8 mouse cellular contexts compared by ENCODE assay signal in the genomic region with DNA sequence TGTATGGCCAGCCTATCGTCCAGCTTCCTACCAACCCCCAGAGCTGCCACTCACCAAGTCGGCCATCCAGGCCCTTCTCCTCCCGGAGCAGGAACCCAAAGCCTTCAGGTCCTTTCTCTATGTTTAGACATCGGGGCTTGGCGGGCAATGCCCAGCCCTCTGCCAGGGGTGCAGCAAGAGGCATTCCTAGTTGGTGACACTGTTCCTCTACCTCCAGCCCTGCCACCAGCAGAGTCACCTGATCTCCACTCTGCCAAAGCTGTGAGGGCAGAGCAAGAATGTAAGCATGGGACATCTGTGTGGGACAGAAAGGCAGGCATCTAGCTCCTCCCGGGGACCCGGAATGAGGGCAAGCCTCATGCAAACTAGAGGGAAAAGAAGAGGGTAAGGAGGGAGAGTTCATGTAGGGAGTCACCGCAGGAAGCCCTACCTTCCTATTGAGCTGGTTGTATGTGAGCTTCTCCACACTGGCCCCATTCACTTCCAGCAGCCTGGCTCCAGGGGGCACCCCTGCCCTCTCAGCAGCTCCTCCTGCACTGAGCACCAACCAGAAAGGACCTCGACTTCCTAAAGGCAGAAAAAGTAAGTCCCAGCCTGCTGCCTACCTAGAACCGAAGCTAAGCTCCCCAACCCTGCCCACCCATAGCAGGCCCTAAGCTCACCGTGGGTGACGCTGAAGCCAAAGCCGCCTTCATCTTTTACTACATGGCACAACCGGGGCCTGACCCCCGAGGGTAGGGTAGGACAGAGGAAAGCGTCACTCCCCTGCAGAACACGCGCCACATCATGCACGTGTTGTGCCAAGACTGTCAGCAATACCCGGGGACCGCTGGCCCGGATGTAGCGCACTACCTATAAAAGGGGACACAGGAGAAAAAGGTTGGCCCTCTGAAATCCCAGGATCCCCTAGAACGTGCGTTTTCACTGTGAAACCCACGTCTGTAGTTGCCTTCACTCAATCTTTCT. TPM values are rescaled to one million over a fixed set of nuclear protein-coding genes. Genes with fewer than 3 reads are reported as not detected.
DNase-seq lines count a peak whose midpoint lies in the region; ATAC-seq and TF ChIP-seq lines count a peak whose summit lies in the region.

No protein-coding gene starts in this region.

- no peak for TF ChIP-seq EP300 in liver, embryonic 14.5 days (IDR thresholded peaks at IDR 0.05; ENCODE audit: low read depth)

- H3K4me3 ChIP-seq in embryonic facial prominence, embryonic 15.5 days (replicated peaks), result no peak overlapping the region
- no peak overlapping the region; the same call in 1 of the 2 replicates for H3K4me3 ChIP-seq in heart, embryonic 13.5 days
- H3K4me3 ChIP-seq in kidney, embryonic 16.5 days (ENCODE audit: low read length), result no peak overlapping the region
- no peak overlapping the region for H3K4me3 ChIP-seq in liver, embryonic 14.5 days (ENCODE audit: insufficient read depth in 1 of 2, low read depth in 2 of 2, low read length in 2 of 2)
- no peak overlapping the region for H3K4me3 ChIP-seq in stomach, embryonic 16.5 days (replicated peaks; ENCODE audit: low read length)

- 43% methylated on average over 26 of the region's 26 CpGs for WGBS in embryonic facial prominence, embryonic 15.5 days
- 33% methylated on average over 26 of the region's 26 CpGs for WGBS in heart, embryonic 13.5 days
- WGBS in kidney, embryonic 16.5 days, result 52% methylated on average over 26 of the region's 26 CpGs
- 41% methylated on average over 26 of the region's 26 CpGs for WGBS in liver, embryonic 14.5 days (ENCODE audit: insufficient replicate concordance)
- 38% methylated on average over 26 of the region's 26 CpGs for WGBS in stomach, embryonic 16.5 days

- 0 out of 2 replicates have a peak, but pooled peaks have one; percentile 51 for ATAC-seq in embryonic facial prominence, embryonic 15.5 days (ENCODE audit: insufficient number of reproducible peaks, low FRiP score, low TSS enrichment, low read depth)
- peak; percentile 84; the same call in 1 of the 2 replicates for ATAC-seq in heart, embryonic 13.5 days (ENCODE audit: extremely low read depth, insufficient number of reproducible peaks, low FRiP score, low TSS enrichment)
- ATAC-seq in kidney, embryonic 16.5 days (ENCODE audit: low FRiP score, low TSS enrichment), result peak; percentile 66
- ATAC-seq in liver, embryonic 14.5 days (ENCODE audit: insufficient read depth), result peak; percentile 66
- peak; percentile 81 for ATAC-seq in stomach, embryonic 16.5 days (ENCODE audit: insufficient read depth, low FRiP score)

- peaks cover 25% of the 10 kb centered on the region for H3K4me1 ChIP-seq in embryonic facial prominence, embryonic 15.5 days
- peaks cover 17% of the 10 kb centered on the region for H3K4me1 ChIP-seq in heart, embryonic 13.5 days
- H3K4me1 ChIP-seq in kidney, embryonic 16.5 days (ENCODE audit: insufficient read depth, low read length), result peaks cover 22% of the 10 kb centered on the region
- H3K4me1 ChIP-seq in liver, embryonic 14.5 days (replicated peaks; ENCODE audit: control insufficient read depth in 2 of 2, insufficient read depth in 2 of 2, low read length in 1 of 2), result peaks cover 0 to 4% of the 10 kb centered on the region in 2 experiments; a peak in 2 of 4 replicates
- H3K4me1 ChIP-seq in stomach, embryonic 16.5 days (ENCODE audit: control insufficient read depth, insufficient read depth, low read length), result no peaks in the 10 kb centered on the region

- no peak overlapping the region for H3K27ac ChIP-seq in embryonic facial prominence, embryonic 15.5 days (replicated peaks)
- no peak overlapping the region for H3K27ac ChIP-seq in heart, embryonic 13.5 days (replicated peaks)
- no peak overlapping the region for H3K27ac ChIP-seq in kidney, embryonic 16.5 days (ENCODE audit: low read length)
- H3K27ac ChIP-seq in liver, embryonic 14.5 days, result no peak overlapping the region
- no peak overlapping the region for H3K27ac ChIP-seq in stomach, embryonic 16.5 days (ENCODE audit: low read length)

- H3K9ac ChIP-seq in embryonic facial prominence, embryonic 15.5 days, result no peak overlapping the region
- peak overlapping the region; percentile 70 for H3K9ac ChIP-seq in heart, embryonic 13.5 days
- H3K9ac ChIP-seq in kidney, embryonic 16.5 days (replicated peaks; ENCODE audit: low read length), result peak overlapping the region; percentile 33
- H3K9ac ChIP-seq in liver, embryonic 14.5 days (replicated peaks), result no peak overlapping the region
- H3K9ac ChIP-seq in stomach, embryonic 16.5 days (ENCODE audit: low read length), result peak overlapping the region; percentile 54

- H3K36me3 ChIP-seq in embryonic facial prominence, embryonic 15.5 days, result no peaks in the 10 kb centered on the region
- H3K36me3 ChIP-seq in heart, embryonic 13.5 days, result no peaks in the 10 kb centered on the region
- no peaks in the 10 kb centered on the region for H3K36me3 ChIP-seq in kidney, embryonic 16.5 days (ENCODE audit: insufficient read depth, low read length)
- no peaks in the 10 kb centered on the region for H3K36me3 ChIP-seq in liver, embryonic 14.5 days (replicated peaks; ENCODE audit: control insufficient read depth, insufficient read depth, low read depth)
- H3K36me3 ChIP-seq in stomach, embryonic 16.5 days (ENCODE audit: control insufficient read depth, insufficient read depth, low read length), result no peaks in the 10 kb centered on the region

- H3K4me2 ChIP-seq in embryonic facial prominence, embryonic 15.5 days (replicated peaks), result peak overlapping the region; percentile 22; the same call in 1 of the 2 replicates
- peak overlapping the region; percentile 56 for H3K4me2 ChIP-seq in heart, embryonic 13.5 days
- H3K4me2 ChIP-seq in kidney, embryonic 16.5 days (replicated peaks; ENCODE audit: low read depth, low read length), result peak overlapping the region; percentile 46
- peak overlapping the region; percentile 6; the same call in 1 of the 2 replicates for H3K4me2 ChIP-seq in liver, embryonic 14.5 days (ENCODE audit: low read depth)
- H3K4me2 ChIP-seq in stomach, embryonic 16.5 days (ENCODE audit: low read depth, low read length), result peak overlapping the region; percentile 35; the same call in 1 of the 2 replicates

- DNase-seq in 416B (ENCODE audit: low read depth), result peak; percentile 77
- peak; percentile 83 for DNase-seq in ZHBTc4 (ENCODE audit: low read depth, low spot score)
- peak in 1 of 3 experiments; percentile 32 for DNase-seq in liver, embryonic 14.5 days (ENCODE audit: low read depth in 3 of 3, low spot score in 3 of 3)
- peak; percentile 38 for DNase-seq in neural tube, embryonic 10.5 days (ENCODE audit: extremely low spot score, low spot score)

- H3K27me3 ChIP-seq in embryonic facial prominence, embryonic 15.5 days, result no peaks in the 10 kb centered on the region
- peaks cover 43% of the 10 kb centered on the region for H3K27me3 ChIP-seq in heart, embryonic 13.5 days (replicated peaks)
- no peaks in the 10 kb centered on the region for H3K27me3 ChIP-seq in kidney, embryonic 16.5 days (ENCODE audit: insufficient read depth, low read length)
- no peaks in the 10 kb centered on the region for H3K27me3 ChIP-seq in liver, embryonic 14.5 days (ENCODE audit: control insufficient read depth, insufficient read depth, low read length)
- H3K27me3 ChIP-seq in stomach, embryonic 16.5 days (ENCODE audit: control insufficient read depth, insufficient read depth, low read length), result no peaks in the 10 kb centered on the region

- TF ChIP-seq CTCF in liver, embryonic 14.5 days (IDR thresholded peaks at IDR 0.05; ENCODE audit: low read depth), result peak; percentile 85

- H3K9me3 ChIP-seq in embryonic facial prominence, embryonic 15.5 days (replicated peaks), result no peaks in the 10 kb centered on the region
- no peaks in the 10 kb centered on the region for H3K9me3 ChIP-seq in heart, embryonic 13.5 days
- H3K9me3 ChIP-seq in kidney, embryonic 16.5 days (ENCODE audit: low read length), result no peaks in the 10 kb centered on the region
- H3K9me3 ChIP-seq in liver, embryonic 14.5 days (ENCODE audit: control insufficient read depth, low read length), result no peaks in the 10 kb centered on the region
- no peaks in the 10 kb centered on the region for H3K9me3 ChIP-seq in stomach, embryonic 16.5 days (replicated peaks; ENCODE audit: control insufficient read depth, low read length)

RNA-seq across cellular contexts. Expression of a gene that starts 1.8 kb away (rescaled TPM):
- polyA plus RNA-seq in embryonic facial prominence, embryonic 15.5 days (2015; fragmentation: Nextera tagmentation; extraction: Ambion mirVana), result 0.14 and 0.19 TPM in 2 replicates
- 0.12 TPM in 1 of 2 replicates, not detected in the other for polyA plus RNA-seq in heart, embryonic 13.5 days (2015; fragmentation: Nextera tagmentation; extraction: Ambion mirVana)
- 13.3 and 14.1 TPM in 2 replicates for polyA plus RNA-seq in kidney, embryonic 16.5 days (2015; fragmentation: Nextera tagmentation; extraction: Ambion mirVana)
- 0.02 and 0.05 TPM in 2 replicates for polyA plus RNA-seq in liver, embryonic 14.5 days (2012; rRNA removed)
- polyA plus RNA-seq in liver, embryonic 14.5 days (2014; fragmentation: Nextera tagmentation; extraction: Ambion mirVana), result 0.08 TPM in 1 of 2 replicates, not detected in the other
- polyA plus RNA-seq in stomach, embryonic 16.5 days (2015; fragmentation: Nextera tagmentation; extraction: Ambion mirVana), result 1.3 and 2.4 TPM in 2 replicates

RNA-seq across cellular contexts. Expression of a gene that starts 9.0 kb away (rescaled TPM):
- polyA plus RNA-seq in embryonic facial prominence, embryonic 15.5 days (2015; fragmentation: Nextera tagmentation; extraction: Ambion mirVana), result 15.9 and 23.5 TPM in 2 replicates
- not detected in 2 replicates for polyA plus RNA-seq in heart, embryonic 13.5 days (2015; fragmentation: Nextera tagmentation; extraction: Ambion mirVana)
- polyA plus RNA-seq in kidney, embryonic 16.5 days (2015; fragmentation: Nextera tagmentation; extraction: Ambion mirVana), result not detected in 2 replicates
- polyA plus RNA-seq in liver, embryonic 14.5 days (2012; rRNA removed), result not detected in 2 replicates
- not detected in 2 replicates for polyA plus RNA-seq in liver, embryonic 14.5 days (2014; fragmentation: Nextera tagmentation; extraction: Ambion mirVana)
- 0.19 and 0.55 TPM in 2 replicates for polyA plus RNA-seq in stomach, embryonic 16.5 days (2015; fragmentation: Nextera tagmentation; extraction: Ambion mirVana)

RNA-seq across cellular contexts. Expression of a gene that starts 15.6 kb away (rescaled TPM):
- 16.1 and 17.7 TPM in 2 replicates for polyA plus RNA-seq in embryonic facial prominence, embryonic 15.5 days (2015; fragmentation: Nextera tagmentation; extraction: Ambion mirVana)
- polyA plus RNA-seq in heart, embryonic 13.5 days (2015; fragmentation: Nextera tagmentation; extraction: Ambion mirVana), result 10.4 and 11.9 TPM in 2 replicates
- polyA plus RNA-seq in kidney, embryonic 16.5 days (2015; fragmentation: Nextera tagmentation; extraction: Ambion mirVana), result 17.6 and 24.0 TPM in 2 replicates
- 3.4 and 3.9 TPM in 2 replicates for polyA plus RNA-seq in liver, embryonic 14.5 days (2012; rRNA removed)
- polyA plus RNA-seq in liver, embryonic 14.5 days (2014; fragmentation: Nextera tagmentation; extraction: Ambion mirVana), result 3.7 and 5.1 TPM in 2 replicates
- 12.5 and 14.0 TPM in 2 replicates for polyA plus RNA-seq in stomach, embryonic 16.5 days (2015; fragmentation: Nextera tagmentation; extraction: Ambion mirVana)

RNA-seq across cellular contexts. Expression of a gene that starts 18.9 kb away (rescaled TPM):
- polyA plus RNA-seq in embryonic facial prominence, embryonic 15.5 days (2015; fragmentation: Nextera tagmentation; extraction: Ambion mirVana), result 13.4 and 14.6 TPM in 2 replicates
- 5.6 and 5.9 TPM in 2 replicates for polyA plus RNA-seq in heart, embryonic 13.5 days (2015; fragmentation: Nextera tagmentation; extraction: Ambion mirVana)
- 6.6 and 7.9 TPM in 2 replicates for polyA plus RNA-seq in kidney, embryonic 16.5 days (2015; fragmentation: Nextera tagmentation; extraction: Ambion mirVana)
- 1.5 TPM in 2 replicates for polyA plus RNA-seq in liver, embryonic 14.5 days (2012; rRNA removed)
- polyA plus RNA-seq in liver, embryonic 14.5 days (2014; fragmentation: Nextera tagmentation; extraction: Ambion mirVana), result 2.7 and 3.4 TPM in 2 replicates
- 11.4 and 13.7 TPM in 2 replicates for polyA plus RNA-seq in stomach, embryonic 16.5 days (2015; fragmentation: Nextera tagmentation; extraction: Ambion mirVana)

RNA-seq across cellular contexts. Expression of a gene that starts 39.0 kb away (rescaled TPM):
- polyA plus RNA-seq in embryonic facial prominence, embryonic 15.5 days (2015; fragmentation: Nextera tagmentation; extraction: Ambion mirVana), result 5.1 and 5.5 TPM in 2 replicates
- 2.1 and 3.5 TPM in 2 replicates for polyA plus RNA-seq in heart, embryonic 13.5 days (2015; fragmentation: Nextera tagmentation; extraction: Ambion mirVana)
- 2.8 TPM in 2 replicates for polyA plus RNA-seq in kidney, embryonic 16.5 days (2015; fragmentation: Nextera tagmentation; extraction: Ambion mirVana)
- 35.6 and 41.6 TPM in 2 replicates for polyA plus RNA-seq in liver, embryonic 14.5 days (2012; rRNA removed)
- polyA plus RNA-seq in liver, embryonic 14.5 days (2014; fragmentation: Nextera tagmentation; extraction: Ambion mirVana), result 10.6 and 11.1 TPM in 2 replicates
- 5.2 and 5.3 TPM in 2 replicates for polyA plus RNA-seq in stomach, embryonic 16.5 days (2015; fragmentation: Nextera tagmentation; extraction: Ambion mirVana)

Comparison
In these comparisons a context has a peak if more than half of its experiments do, and no peak if none do; other contexts are left out.
1. H3K4me2 ChIP-seq: peak in every context shown above with its lines; median percentile 56 in heart, embryonic 13.5 days; 46 in kidney, embryonic 16.5 days; 35 in stomach, embryonic 16.5 days; 22 in embryonic facial prominence, embryonic 15.5 days; 6 in liver, embryonic 14.5 days.
2. H3K9ac ChIP-seq: peak in heart, embryonic 13.5 days (single experiment), kidney, embryonic 16.5 days (single experiment) and stomach, embryonic 16.5 days (single experiment); none in embryonic facial prominence, embryonic 15.5 days (single experiment) and liver, embryonic 14.5 days (single experiment).
3. RNA of a gene that starts 9.0 kb away (polyA plus RNA-seq): 15.9 to 23.5 TPM in embryonic facial prominence, embryonic 15.5 days; 0.19 to 0.55 TPM in stomach, embryonic 16.5 days, not detected in kidney, embryonic 16.5 days, not detected in heart, embryonic 13.5 days and not detected in liver, embryonic 14.5 days; every median in the first group is over 10 times any median in the second.
4. Peak in every context shown above with its lines, with median percentiles within 50 percentile points of each other: ATAC-seq.